Mouse (Mus musculus) embryo, embryonic 11 days (tissue): ENCODE measurements around the gene Tmem59l.

Experiments
- DNase-seq: peaks from one replicate; pipeline ENCODE4 v3.0.0-alpha.2; 2015

Gene Tmem59l

DNA sequence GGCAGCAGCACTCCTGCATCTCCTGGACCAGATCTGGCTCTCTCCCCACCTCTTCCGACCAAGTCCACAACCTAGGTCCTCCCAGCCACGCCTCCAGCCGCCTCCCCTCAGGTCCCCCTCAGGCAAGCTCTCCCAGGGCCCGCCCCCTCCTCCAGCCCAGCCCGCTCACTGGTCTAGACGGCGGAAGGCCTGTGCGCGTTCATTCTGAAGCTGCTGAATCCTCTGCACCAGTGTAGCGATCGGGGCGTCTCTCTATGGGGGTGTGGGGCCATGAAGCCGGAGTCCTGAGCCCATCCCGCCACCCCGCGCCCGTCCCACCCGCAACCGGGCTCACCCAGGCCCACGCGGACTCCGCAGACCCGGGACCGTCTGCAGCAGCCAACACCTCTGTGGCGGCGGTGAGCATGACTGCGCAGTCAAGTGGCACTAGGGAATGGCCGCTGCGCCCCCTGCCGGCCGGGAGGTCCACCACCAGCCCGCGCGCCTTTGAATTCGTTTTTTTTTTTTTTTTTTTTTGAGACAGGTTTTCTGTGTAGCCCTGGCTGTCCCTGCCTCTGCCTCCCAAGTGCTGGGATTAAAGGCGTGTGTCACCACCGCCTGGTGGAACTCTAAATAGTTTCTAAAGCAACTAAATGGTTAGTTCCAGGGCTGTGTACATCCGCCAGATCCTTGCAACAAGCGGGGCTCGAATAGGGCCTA lies 19.3 kb upstream of the Tmem59l start, which contains the start of gene Rex1bd:
TSS of gene Rex1bd (minus strand) at position 425 of the 699 bp plus-strand sequence.
- peak; percentile 95 for DNase-seq

DNA sequence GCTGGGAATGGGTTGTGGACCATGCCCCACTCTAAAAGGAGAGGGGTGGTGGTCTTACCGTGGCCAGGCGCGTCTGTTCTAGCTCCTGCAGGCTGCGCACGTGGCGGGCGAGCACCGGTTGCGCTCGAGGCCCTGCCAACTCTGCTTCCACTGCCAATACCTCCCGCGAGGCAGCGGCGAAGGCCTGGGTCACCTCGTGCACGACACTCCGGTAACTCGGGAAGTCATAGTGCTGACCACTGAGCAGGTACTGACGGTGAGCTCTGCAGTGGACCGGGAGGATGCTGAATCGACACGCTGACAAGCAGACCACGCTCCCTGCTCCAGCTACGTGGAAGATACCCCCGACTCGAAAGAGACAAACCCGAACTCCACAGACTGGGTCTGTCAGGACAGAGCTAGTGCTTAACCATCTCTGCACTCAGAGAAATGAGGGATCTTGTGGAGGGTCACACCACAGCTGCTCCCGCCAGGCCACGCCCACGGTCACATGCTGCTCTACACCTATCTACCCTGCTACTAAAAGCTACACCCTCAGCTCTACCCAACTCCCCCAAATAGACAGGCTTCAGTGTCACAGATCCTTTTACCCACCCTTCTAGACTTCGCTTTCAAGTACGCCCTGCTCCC lies 18.7 kb upstream of the Tmem59l start:
- no peak for DNase-seq

DNA sequence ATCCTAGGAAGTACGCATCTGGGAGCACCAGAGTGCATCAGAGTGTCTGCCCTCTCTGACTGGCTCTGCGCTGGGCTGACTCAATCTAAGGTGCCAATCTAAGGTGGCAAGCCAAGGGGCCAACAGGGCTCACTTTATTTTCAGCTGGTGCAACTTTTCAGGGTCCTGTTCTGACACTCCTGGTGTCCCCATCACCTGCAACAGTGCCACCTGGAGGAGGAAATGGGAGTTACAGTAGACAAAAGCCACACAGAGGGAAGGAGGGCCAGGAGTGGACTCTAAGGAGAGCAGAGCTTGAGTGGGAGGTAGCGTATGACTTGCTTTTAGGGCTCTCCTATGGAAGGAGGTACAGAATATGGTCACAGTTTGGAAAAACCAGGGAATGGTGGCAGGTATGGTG lies 17.7 kb upstream of the Tmem59l start:
- DNase-seq, result peak; percentile 80

DNA sequence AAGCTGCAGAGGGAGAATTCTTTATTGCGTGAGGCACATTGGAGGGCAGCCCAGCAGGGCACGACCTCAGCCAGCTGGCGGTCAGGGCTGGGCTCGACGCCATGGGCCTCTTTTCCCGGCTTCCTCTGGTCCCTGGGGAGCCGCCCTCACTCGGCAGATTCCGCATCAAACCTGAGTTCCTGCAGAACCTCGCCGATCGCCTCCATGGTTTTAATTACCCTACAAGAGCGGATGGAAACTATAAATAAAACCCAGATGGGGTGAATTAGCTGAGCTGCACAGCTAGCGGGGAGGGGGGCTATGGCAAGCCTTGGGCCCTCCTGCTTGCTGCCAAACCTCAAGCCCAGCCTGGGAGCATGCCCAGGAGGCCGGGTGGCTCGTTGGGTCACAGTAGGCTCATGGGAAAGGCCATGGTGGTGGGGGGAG lies 17.1 kb upstream of the Tmem59l start:
- DNase-seq, result peak; percentile 81

DNA sequence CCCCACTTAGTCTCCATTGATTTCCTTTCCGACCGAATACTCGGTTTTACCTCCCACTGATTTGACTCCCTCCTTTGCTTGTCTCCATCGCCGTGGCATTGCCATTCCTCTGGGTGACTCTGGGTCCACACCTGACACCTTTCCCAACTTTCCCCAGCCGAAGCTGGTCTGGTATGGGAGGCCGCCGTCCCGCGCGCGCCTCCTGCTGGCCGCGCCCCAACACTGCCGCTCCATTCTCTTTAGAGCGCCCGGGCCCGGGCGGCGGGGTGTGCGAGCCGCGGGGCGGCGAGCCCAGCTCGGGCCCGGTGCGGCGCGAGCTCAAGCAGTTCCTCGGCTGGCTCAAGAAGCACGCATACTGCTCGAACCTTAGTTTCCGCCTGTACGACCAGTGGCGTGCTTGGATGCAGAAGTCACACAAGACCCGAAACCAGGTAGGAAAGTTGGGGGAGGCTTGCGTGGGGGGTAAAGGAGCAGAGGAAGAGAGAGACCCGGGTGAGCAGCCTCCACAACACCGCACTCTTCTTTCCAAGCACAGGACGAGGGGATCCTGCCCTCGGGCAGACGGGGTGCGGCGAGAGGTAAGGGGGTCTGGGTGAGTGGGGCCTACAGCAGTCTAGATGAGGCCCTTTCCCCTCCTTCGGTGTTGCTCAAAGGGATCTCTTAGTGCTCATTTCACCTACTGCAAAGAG lies 16.0 kb upstream of the Tmem59l start:
- DNase-seq, result peak; percentile 88

DNA sequence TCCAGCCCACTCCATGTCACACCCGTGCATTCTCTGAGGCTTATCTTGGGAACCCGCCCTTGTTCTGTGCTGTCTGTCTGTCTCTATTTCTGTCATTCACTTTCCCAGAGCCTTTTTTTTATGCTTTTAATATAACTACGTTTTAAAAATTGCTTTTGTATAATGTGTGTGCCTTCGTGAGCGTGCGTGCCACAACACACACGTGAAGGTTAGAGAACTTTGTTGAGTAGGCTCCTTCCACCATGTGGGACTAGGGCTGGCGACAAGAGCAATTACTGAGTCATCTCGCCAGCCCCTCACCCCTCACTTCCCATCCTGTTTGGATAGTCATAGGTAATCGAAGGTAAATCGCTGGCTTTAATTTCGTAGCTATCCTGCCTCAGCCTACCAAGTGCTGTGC lies 15.4 kb upstream of the Tmem59l start:
- no peak for DNase-seq

DNA sequence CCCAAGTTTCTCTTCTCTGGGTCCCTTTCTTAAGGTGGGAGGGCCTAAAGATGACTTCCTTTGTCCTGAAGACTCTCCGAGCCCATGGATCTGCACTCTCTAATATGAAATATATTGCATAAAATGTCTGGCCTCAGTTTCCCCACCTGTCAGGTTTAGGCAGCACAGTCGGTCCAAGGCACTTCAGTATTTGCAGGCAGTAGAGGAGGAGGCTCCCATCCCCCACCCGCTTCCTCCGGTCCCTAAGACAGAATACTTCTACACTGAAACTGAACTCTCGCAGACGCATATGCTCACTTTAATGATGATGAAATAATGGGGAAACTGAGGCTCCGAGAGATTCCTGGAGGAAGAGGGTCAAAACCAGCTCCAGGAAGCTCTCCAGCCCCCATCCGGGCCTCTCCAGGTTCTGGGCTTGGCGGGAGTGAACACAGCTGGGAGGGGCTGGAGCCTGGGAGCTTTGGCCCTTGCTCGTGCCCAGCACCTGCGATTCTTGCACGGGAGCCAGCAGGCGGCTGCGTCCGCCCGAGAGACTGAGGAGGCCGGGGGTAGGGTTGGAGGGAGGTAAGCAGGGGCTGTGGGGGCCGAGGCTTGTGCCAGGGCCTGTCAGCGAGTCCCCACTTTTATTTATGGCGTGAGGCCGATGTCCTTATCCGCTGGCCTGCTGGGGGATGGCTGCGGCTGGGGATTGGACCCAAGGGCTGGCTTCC lies 14.8 kb upstream of the Tmem59l start:
- DNase-seq, result peak; percentile 34

DNA sequence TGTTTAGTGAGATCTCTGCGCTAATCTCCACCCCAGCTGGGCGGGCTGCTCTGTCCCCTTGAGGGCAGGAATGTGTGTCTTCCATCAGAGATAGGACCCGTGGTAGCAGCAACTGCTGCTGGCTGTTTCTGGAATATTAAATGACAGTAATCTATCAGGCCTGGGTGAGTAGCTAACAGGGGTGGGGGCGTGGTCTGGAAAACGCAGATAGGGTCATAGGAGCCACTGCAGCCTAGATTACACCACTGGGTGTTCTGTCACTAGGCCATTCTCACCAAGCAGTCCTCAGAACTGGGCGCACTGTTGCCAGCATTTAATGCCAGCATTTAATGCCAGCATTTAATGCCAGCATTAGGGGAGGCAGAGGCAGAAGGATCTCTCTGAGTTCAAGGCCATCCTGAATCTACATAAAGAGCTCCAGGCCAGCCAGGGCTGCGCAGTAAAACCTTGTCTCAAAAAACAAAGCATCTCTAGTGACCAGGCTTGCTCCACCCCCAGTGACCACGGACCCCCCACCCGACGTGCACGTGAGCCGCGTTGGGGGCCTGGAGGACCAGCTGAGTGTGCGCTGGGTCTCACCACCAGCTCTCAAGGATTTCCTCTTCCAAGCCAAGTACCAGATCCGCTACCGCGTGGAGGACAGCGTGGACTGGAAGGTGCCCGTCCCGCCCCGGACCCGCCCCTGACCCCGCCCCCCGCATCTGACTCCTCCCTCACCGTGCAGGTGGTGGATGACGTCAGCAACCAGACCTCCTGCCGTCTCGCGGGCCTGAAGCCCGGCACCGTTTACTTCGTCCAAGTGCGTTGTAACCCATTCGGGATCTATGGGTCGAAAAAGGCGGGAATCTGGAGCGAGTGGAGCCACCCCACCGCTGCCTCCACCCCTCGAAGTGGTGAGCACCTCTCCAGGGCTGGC lies 13.5 kb upstream of the Tmem59l start:
- peak; percentile 20 for DNase-seq

DNA sequence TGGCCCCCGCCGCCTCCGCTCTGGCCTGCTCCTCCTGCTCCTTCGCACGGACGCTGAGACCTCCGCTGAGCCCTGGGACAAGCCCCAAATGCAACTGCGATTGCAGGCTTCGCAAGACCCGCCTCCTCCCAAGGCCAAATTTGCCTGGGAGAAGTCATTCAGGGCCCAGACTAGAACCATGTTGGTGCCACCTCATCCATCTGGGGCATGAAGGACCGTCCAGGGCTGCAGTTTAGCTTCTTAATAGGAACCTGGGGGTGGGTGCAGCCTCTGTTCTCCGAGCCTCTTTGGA lies 8.6 kb upstream of the Tmem59l start:
- DNase-seq, result peak; percentile 42

DNA sequence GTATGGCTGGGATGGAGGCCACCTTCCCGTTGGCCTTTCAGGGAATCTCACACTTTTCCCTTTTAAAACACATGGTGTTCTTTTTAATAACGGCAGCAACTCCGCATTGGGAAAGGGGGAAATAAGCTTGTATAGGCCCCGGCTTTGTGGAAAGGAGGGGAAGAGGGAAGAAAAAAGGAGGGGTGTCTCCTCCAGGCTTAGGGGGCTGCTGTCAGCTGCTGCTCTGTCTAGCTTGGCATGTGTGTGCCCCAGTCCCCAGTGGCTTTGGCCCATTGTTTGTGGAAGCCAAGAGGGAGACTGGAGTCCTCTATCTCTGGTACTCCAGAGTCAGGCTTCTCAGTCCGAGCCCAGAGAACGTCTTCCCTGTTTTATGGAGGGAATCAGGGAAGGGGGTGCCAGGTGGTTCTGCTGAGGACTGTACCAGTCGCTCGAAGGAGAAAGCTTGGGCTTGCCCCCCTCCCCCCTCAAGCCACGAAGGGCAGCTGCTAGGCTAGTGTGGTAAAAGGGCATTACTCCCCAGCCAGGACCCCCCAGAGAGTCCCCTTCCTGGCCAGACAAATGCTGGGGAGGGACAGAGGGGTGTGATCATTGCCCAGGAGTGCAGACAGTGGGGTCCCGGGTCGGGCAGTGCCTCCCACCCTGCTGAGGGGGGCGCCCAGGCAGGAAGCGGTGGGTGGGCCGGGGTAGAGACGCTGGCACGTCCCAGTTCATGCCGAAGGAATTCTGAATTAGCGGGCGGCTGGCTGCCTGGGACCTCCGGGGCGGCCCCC lies 8.0 kb upstream of the Tmem59l start:
- DNase-seq, result peak; percentile 13

DNA sequence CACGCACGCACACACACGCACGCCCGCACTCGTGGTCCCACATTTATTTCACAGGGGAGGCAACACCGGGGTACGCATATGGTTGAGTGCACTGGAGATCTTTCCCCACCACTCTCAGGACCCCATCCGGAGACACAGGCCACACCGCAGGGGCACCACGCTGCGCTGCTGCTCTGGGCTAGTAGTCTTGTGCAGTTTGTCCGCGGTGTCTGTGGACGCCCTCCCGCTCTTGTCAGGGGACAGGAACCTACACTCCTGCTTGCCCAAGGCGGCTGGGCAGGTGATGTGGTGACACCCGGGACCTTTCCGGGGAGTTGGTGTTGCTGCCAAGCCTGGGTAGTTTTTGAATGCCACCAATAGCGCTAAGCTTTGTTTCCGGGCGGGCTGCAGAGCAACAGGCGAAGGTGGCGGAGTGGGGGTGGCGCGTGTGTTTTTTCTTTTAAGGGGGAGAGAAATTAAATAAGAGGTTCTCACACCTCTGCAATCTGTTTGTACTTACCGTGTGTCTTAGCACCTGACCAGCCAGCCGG lies 7.3 kb upstream of the Tmem59l start:
- DNase-seq, result peak; percentile 21

DNA sequence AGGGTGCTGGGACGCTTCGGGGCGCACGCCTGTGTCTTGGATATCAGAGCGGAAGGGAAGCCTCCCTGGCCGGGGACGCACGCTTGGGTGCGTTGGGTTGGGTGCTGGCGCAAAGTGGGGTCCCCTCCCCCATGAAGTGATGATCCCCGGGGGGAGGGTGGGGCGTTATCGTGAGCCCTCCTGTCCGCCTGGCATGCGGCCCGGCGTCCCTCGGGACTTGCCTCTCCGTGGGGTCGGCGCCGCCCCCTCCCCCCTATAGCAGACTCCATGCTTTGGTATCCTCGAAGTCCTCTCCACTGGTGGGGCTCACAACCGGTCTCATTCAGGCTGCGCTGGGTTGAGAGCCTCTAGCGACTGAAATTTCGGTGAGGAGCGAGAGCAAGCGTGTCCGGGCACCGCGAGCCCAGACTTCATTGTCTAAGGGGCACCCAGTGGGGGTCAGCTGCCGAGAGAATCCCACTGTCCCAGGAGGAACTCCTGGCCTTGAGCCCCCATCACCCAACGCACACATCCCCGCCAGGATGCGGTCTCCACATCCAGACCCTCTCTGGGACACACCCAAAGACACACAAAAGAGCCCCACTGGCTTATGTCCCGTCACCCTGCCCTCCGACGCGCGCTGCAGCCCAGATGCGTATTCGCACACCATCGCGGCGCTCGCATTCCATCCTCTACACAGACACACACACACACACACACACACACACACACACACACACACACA lies 6.7 kb upstream of the Tmem59l start:
- DNase-seq, result peak; percentile 24

DNA sequence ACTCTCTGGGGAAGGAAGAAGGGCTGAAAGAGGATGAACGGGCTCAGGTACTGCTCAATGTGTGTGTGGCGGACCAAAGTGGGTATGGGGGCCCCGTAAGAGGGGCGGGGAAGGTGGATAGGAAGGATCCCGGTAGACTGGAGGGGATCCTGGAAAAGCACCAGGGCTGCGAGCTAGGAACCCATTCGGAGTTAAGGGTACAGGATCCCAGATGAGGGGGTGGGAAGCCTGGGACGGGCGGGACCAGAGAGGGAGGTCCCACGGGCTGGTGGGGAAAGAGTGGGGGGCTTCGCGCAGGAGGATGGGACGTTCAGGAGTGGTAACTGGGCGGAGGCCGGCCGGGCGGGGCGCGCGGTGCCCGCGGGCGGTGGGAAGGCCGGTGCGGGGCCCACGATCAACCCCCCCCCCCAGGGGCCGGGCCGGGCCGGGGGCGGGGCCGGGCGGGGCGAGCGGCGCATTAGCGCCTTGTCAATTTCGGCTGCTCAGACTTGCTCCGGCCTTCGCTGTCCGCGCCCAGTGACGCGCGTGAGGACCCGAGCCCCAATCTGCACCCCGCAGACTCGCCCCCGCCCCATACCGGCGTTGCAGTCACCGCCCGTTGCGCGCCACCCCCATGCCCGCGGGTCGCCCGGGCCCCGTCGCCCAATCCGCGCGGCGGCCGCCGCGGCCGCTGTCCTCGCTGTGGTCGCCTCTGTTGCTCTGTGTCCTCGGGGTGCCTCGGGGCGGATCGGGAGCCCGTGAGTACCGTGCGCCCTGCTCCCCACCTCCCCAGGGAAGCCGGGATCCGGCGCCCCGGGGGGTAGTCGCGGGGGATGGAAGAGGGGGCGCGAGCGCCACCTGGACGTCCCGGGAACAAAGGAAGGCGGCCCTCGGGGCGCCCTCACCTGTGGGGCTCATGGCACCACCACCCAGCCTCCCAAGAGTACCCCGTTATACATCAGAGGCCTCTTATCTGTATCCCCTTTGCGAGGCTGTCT lies 5.8 kb upstream of the Tmem59l start, which contains the start of gene Crlf1:
TSS of gene Crlf1 (plus strand) at position 495 of the 977 bp plus-strand sequence.
- peak; percentile 41 for DNase-seq

DNA sequence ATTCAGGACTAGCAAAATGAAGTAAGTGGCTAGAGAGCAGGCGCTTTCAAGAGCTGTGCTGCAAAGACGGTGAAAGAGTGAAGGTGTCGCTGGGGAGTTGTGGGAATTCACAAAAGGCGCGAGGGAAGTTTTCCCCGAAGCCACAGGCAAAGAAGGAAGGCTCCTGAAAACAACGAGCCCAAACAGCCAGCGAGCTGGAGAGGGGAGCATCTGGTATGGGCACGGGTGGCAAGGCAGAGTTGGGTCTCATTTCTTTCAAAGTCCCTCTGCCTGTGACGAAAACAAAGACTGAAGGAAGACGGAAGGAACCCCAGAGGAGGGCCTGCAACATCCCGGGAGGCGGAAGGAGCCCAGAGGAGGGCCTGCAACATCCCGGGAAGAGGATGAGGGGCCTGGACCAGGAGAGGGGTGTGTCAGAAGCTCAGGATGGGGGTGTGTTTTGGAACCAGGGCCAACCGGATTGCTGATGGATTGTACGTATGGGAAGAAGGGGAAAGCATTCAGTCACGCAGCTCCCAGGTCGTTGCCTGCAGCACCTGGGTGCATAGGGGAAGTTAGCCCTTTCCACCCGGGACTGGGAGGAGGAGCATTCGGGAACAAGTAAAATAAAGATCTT lies 3.8 kb upstream of the Tmem59l start:
- DNase-seq, result peak; percentile 40

DNA sequence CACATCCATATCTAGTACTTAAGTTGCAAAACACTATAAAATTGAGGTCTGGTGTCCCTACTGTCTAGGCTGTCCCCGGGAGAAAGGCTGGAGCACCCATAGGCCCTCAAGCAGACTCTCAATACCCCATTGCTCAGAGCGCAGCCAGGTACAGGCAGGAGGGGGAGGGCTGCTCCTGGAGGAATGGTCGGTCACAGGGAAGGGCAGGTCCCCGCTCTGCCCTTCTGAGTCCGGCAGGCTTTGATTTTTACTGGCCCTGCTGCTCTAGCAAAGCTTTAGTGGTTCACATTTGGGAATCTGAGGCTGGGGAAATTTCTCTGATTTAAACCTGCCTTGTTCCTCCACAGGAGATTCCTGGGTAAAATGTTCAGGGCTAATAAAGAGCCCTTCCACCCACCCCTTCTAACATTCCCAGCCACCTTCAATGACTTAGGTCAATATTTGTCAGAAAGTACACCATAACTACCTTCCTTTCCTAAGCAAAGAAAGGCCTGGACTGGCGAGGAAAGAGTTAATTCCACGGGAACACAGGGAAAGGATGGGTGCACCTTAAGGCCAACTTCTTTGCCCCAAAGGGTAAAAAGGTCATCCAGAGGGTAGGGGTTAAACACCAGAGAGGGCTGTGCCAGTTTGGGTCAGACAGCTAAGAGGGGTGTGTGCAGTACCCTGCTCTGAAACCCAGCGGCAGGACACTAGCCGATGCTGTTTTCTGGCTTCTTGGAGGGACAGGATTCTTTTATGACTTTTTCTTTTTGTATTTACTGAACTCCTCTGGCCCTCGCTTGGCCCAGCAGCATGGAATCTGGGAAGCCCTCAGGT lies 3.1 kb upstream of the Tmem59l start:
- peak; percentile 39 for DNase-seq

DNA sequence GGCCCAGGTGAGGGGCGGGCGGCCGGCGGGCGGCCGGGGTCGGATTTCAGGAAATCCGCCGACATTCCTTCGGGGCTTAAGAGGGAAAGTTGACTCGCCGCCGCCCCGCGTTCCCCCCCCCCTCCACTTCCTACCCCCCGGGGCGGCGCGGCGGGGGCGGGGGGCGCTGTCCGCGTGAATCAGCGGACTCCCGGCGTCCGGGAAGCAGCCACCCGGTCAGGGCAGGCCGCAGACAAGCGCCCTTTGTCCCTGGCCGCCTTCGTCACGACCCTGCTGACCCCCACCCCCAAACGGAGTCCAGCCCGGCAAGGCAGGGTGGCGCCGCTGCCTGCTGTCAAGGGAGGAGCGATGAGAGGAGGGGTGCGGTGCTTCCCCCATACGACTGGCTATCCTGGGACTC lies 2.4 kb upstream of the Tmem59l start:
- peak; percentile 57 for DNase-seq

DNA sequence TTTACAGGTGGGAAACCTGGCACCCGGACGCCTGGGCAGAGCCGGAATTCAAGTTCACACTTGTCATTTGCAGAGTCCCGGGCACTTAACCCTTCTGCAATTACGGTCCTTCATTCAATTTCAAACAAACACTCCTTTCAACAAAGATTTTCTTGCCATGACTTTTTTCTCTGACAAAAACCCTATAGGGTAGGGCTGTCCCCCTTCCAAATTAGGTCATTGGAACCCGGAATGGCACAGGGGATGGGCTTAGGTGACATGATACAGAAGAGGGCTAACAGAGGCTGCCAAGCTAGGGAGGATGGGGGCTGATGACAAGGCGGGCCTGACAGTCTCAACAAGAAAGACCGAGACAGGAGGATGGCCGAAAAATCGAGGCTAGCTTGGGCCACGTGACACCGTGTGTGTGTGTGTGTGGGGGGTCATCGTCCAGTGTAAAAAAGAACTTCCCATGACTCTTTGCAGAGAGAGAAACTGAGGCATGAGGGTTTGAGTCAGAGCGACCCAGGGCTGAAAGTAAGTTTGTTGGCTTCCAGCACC lies 1.8 kb upstream of the Tmem59l start:
- peak; percentile 39 for DNase-seq
